Mouse (Mus musculus) 416B (cell line): Measurements from ENCODE around the gene Rbm31y.
"Not testable (repeated sequence)": the region's sequence is repeated elsewhere in the genome, so short reads cannot be mapped to it uniquely, and the experiment has no call there.

ENCODE experiments used
- DNase-seq: peaks from one replicate; pipeline ENCODE4 v3.0.0; 2011; ENCODE audit warnings: low read depth

The Rbm31y gene

GRCm38 (mm10) chrY:17400461-17400860 is at the start of gene Rbm31y:
Gene Rbm31y, plus strand, starts transcription at chrY:17400761.
- DNase-seq, result not testable (repeated sequence)
